Mouse (Mus musculus) lung, postnatal 0 days (tissue): Measurements from ENCODE around the gene Tmem59l.

Experiments
- CTCF ChIP-seq: IDR thresholded peaks from 2 replicates; pipeline ENCODE4 v1.5.1; 2016; ENCODE audit warnings: antibody characterized with exemption, mild to moderate bottlenecking
- EP300 ChIP-seq: IDR thresholded peaks from 2 replicates; pipeline ENCODE4 v1.6.1; 2016; ENCODE audit warnings: antibody characterized with exemption, mild to moderate bottlenecking, control low read depth

DNA sequence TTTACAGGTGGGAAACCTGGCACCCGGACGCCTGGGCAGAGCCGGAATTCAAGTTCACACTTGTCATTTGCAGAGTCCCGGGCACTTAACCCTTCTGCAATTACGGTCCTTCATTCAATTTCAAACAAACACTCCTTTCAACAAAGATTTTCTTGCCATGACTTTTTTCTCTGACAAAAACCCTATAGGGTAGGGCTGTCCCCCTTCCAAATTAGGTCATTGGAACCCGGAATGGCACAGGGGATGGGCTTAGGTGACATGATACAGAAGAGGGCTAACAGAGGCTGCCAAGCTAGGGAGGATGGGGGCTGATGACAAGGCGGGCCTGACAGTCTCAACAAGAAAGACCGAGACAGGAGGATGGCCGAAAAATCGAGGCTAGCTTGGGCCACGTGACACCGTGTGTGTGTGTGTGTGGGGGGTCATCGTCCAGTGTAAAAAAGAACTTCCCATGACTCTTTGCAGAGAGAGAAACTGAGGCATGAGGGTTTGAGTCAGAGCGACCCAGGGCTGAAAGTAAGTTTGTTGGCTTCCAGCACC is 1.8 kb upstream of the Tmem59l start:
- TF ChIP-seq CTCF (no peak), EP300 (no peak)
